Mouse (Mus musculus) layer of hippocampus, adult 6 months (tissue): ENCODE results near the gene Zmynd12. TPM values are rescaled to one million over a fixed set of nuclear protein-coding genes. Genes with fewer than 3 reads are reported as not detected.

Experiments used
- long read RNA-seq, 2 experiments: library from polyadenylated mRNA; unstranded; transcript quantifications; one replicate each; pipeline ENCODE4 v2.0.0; 2019 to 2020
- polyA plus RNA-seq: library from polyadenylated mRNA; unstranded; fragments of <200 nt; fragmentation: Nextera tagmentation; gene quantifications from 2 replicates; pipeline ENCODE4 v1.2.3, GENCODE M21; 2021

Zmynd12 gene
- polyA plus RNA-seq = 0.40 and 0.59 TPM in 2 replicates
- long read RNA-seq, experiment 1 = 0 reads
- long read RNA-seq, experiment 2, partial matches to known transcripts = 0 of 3 reads
- long read RNA-seq, experiment 2, other reads (novel, unspliced or antisense) = 3 of 3 reads

GRCm38 (mm10) chr4:119422294-119422964 is at the start of gene Zmynd12, which contains the start of gene Ppcs:
Gene Zmynd12 (plus strand): TSS chr4:119422814.
Gene Ppcs (minus strand): TSS chr4:119422420.

GRCm38 (mm10) chr4:119415072-119415753 is 7.4 kb upstream of the Zmynd12 start, which contains the start of gene Ccdc30:
Gene Ccdc30 (minus strand): TSS chr4:119415521.

GRCm38 (mm10) chr4:119492291-119492932 is 69.8 kb downstream of the Zmynd12 start, which contains the start of gene Rimkla:
Gene Rimkla (minus strand): TSS chr4:119492628.

Other genes starting within 250 kb of the Zmynd12 start
- 11.2 and 12.6 TPM in 2 replicates for gene Zfp691, start 248.6 kb upstream of the Zmynd12 start, polyA plus RNA-seq
- 0.09 and 0.14 TPM in 2 replicates for gene Ermap, start 232.8 kb upstream of the Zmynd12 start, polyA plus RNA-seq
- gene Svbp, start 227.5 kb upstream of the Zmynd12 start, polyA plus RNA-seq = 79.2 and 79.8 TPM in 2 replicates
- 0.35 and 0.48 TPM in 2 replicates for gene Tmem269, start 204.6 kb upstream of the Zmynd12 start, polyA plus RNA-seq
- gene AU022252, start 190.1 kb upstream of the Zmynd12 start, polyA plus RNA-seq = 20.0 and 20.8 TPM in 2 replicates
- 2.9 and 4.8 TPM in 2 replicates for gene P3h1, start 189.9 kb upstream of the Zmynd12 start, polyA plus RNA-seq
- gene Cldn19, start 167.4 kb upstream of the Zmynd12 start, polyA plus RNA-seq = 1.0 and 1.2 TPM in 2 replicates
- 74.6 and 93.9 TPM in 2 replicates for gene Ybx1, start 128.2 kb upstream of the Zmynd12 start, polyA plus RNA-seq
- 30.2 and 32.6 TPM in 2 replicates for gene Ppih, start 102.3 kb upstream of the Zmynd12 start, polyA plus RNA-seq
- 12.6 and 14.4 TPM in 2 replicates for gene Ccdc30, start 7.3 kb upstream of the Zmynd12 start, polyA plus RNA-seq
- 15.0 and 19.0 TPM in 2 replicates for gene Ppcs, start 394 bp upstream of the Zmynd12 start, polyA plus RNA-seq
- 7.2 and 7.9 TPM in 2 replicates for gene Rimkla, start 69.8 kb downstream of the Zmynd12 start, polyA plus RNA-seq
- gene Foxj3, start 114.2 kb downstream of the Zmynd12 start, polyA plus RNA-seq = 27.3 and 32.5 TPM in 2 replicates
- 5.4 and 6.6 TPM in 2 replicates for gene Frg2f1, start 116.7 kb downstream of the Zmynd12 start, polyA plus RNA-seq
- not detected in 2 replicates for gene Guca2a, start 214.9 kb downstream of the Zmynd12 start, polyA plus RNA-seq
- not detected in 2 replicates for gene Guca2b, start 236.1 kb downstream of the Zmynd12 start, polyA plus RNA-seq